Mouse (Mus musculus) ovary, postnatal 36 days (tissue): ENCODE data around the gene Cypt15.
"Not testable (repeated sequence)": the region's sequence is repeated elsewhere in the genome, so short reads cannot be mapped to it uniquely, and the experiment has no call there.

Experiments used
- DNase-seq: peaks from one replicate; pipeline ENCODE4 v3.0.0; 2022; ENCODE audit warnings: low spot score, mixed read lengths

Gene Cypt15

DNA sequence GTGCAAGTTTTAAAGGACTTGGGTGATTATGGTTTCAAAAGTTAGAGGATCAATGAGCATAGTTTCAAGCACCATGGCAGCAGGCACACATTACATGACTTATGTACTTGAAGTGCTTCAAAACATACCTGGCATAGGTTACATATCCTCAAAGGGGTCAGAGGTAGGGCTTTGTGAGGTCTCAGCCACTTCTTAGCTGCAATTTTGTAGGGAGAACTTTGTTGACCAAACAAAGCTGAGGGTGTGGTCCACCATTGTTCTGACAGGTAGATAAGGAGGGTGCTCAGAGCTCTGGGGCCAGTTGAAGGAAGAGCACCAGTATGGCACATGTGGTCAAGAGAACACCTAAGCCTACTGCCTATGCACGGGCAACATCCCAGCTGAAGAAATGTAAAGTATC lies at the start of gene Cypt15:
Gene Cypt15 (plus strand): TSS at position 301 of the 400 bp plus-strand sequence.
- DNase-seq, result not testable (repeated sequence)

DNA sequence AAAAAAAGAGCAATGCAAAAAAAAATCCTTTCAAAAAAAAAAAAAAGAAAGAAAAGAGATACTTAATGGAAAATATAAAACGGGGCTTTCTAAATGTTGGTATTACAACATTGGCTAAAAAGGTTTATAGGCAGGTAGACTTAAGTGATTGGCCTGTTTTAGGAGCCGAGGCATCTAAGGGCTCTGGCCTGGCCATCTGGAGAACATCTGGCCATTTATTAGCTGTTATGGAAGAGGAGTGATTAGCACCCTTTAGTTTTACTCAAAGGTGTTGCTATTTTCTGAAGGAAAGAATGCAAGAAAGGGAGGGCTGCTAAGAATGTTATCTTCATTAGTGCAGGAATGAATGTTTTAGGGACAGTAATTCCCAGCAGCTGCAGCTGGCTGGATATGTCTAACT lies 24.9 kb downstream of the Cypt15 start:
- DNase-seq, result no peak

DNA sequence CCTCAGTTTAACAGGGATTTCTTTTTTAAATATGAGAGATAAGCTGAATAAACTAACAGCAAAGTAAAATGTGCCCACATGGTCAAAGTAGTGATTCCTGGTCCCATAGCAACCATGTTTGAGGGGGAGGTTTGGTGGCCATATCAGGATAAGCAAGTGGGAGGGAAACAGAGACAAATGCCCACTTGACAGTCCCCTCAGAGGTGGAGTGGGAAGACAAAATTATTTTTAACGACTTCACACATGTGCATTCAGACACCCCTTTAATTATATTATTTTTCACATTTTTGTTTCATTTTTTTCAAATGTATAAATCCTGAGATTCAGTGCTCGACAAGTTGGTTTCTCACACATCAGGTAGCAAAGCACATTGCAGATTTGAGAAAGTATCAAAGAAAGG lies 32.8 kb downstream of the Cypt15 start:
- no peak for DNase-seq

DNA sequence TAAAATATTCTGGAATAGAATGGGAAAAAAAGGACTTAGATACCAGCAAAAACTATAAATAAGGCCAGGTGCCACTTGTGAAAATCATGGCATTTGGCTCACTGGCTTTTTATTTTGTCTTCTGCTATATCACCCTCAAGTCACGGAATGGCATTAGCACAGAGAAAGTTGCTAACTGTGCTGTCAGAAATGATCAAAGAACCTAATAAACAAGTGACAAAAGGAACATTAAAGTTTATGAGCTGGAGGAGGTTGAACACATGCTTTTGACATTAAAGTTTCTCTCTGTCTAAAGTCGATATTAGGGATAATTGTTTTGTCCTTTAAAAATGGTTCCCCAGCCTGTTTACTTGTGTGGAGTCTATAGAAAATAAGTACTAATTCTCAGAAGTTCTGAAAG lies 37.7 kb downstream of the Cypt15 start:
- no peak for DNase-seq
